Mouse (Mus musculus) ES-E14 (cell line): ENCODE data around the gene Yeats4. TPM values are rescaled to one million over a fixed set of nuclear protein-coding genes. Genes with fewer than 3 reads are reported as not detected.

Source experiments
- DNase-seq: peaks from one replicate; pipeline ENCODE4 v3.0.0-alpha.2; 2013; ENCODE audit warnings: low read depth, low spot score
- H3K27ac ChIP-seq: 2 replicates; pipeline ENCODE4 v1.5.1; 2012; ENCODE audit warnings: low read depth, mild to moderate bottlenecking, low read length, moderate library complexity, mixed read lengths; ENCODE audit not compliant: poor library complexity, insufficient read depth, severe bottlenecking
- H3K36me3 ChIP-seq: 2 replicates; pipeline ENCODE4 v1.6.1; 2012; ENCODE audit warnings: mild to moderate bottlenecking, low read length, moderate library complexity, mixed read lengths; ENCODE audit not compliant: control insufficient read depth, poor library complexity, insufficient read depth, severe bottlenecking
- H3K4me1 ChIP-seq, 2 experiments: fragments of 150-350 bp in 1 of 2; sonication (generic) in 1 of 2; 2 replicates each; pipeline ENCODE4 v1.6.1; 2012; ENCODE audit warnings: low read length in 2 of 2, mild to moderate bottlenecking in 1 of 2, mixed read lengths in 1 of 2; ENCODE audit not compliant: control insufficient read depth in 2 of 2, insufficient read depth in 2 of 2, poor library complexity in 1 of 2
- H3K4me3 ChIP-seq, 2 experiments: fragments of 150-350 bp in 1 of 2; sonication (generic) in 1 of 2; 2 replicates each; pipeline ENCODE4 v1.5.1; 2012; ENCODE audit warnings: low read length in 2 of 2, low read depth in 1 of 2, mild to moderate bottlenecking in 1 of 2, mixed read lengths in 1 of 2; ENCODE audit not compliant: insufficient read depth in 1 of 2, poor library complexity in 1 of 2, severe bottlenecking in 1 of 2
- H3K9ac ChIP-seq: 2 replicates; pipeline ENCODE4 v1.6.1; 2012; ENCODE audit warnings: low read depth, mild to moderate bottlenecking, low read length, mixed read lengths; ENCODE audit not compliant: poor library complexity, insufficient read depth, severe bottlenecking
- H3K9me3 ChIP-seq: fragments of 150-350 bp; sonication (generic); 2 replicates; pipeline ENCODE4 v1.6.1; 2012; ENCODE audit warnings: low read depth, mild to moderate bottlenecking, low read length; ENCODE audit not compliant: control insufficient read depth, insufficient read depth
- CHD2 ChIP-seq: IDR thresholded peaks from 2 replicates; pipeline ENCODE4 v1.6.1; 2014; ENCODE audit warnings: mild to moderate bottlenecking, low read depth, low read length, inconsistent platforms
- HCFC1 ChIP-seq: IDR thresholded peaks from 2 replicates; pipeline ENCODE4 v1.6.1; 2012; ENCODE audit warnings: low read length, inconsistent platforms, borderline replicate concordance; ENCODE audit not compliant: insufficient read depth
- MAFK ChIP-seq: IDR thresholded peaks from 2 replicates; pipeline ENCODE4 v1.6.1; 2014; ENCODE audit warnings: mild to moderate bottlenecking, low read depth, low read length, inconsistent platforms; ENCODE audit not compliant: insufficient read depth
- ZC3H11A ChIP-seq: IDR thresholded peaks from 2 replicates; pipeline ENCODE4 v1.6.1; 2012; ENCODE audit warnings: low read depth, mild to moderate bottlenecking, inconsistent platforms, low read length, borderline replicate concordance
- ZNF384 ChIP-seq: IDR thresholded peaks from 2 replicates; pipeline ENCODE4 v1.6.1; 2012; ENCODE audit warnings: low read depth, low read length, inconsistent platforms
- in situ Hi-C, 2 experiments: fragments of 600-800 bp; cut with MboI; formaldehyde crosslinking; loops; one replicate each; pipeline ENCODE4 v1.15.1; 2025; ENCODE audit warnings: low sequenced_read_pairs in 2 of 2, inconsistent platforms in 1 of 2; ENCODE audit not compliant: unreplicated experiment in 2 of 2
- total RNA-seq: library from RNA; depleted of rRNA; stranded (reverse); fragments of 300-350 nt; gene quantifications from 2 replicates; pipeline ENCODE4 v1.2.3, GENCODE M21; 2012

Yeats4 gene
- total RNA-seq, 1 experiment = 47.3 TPM

DNA sequence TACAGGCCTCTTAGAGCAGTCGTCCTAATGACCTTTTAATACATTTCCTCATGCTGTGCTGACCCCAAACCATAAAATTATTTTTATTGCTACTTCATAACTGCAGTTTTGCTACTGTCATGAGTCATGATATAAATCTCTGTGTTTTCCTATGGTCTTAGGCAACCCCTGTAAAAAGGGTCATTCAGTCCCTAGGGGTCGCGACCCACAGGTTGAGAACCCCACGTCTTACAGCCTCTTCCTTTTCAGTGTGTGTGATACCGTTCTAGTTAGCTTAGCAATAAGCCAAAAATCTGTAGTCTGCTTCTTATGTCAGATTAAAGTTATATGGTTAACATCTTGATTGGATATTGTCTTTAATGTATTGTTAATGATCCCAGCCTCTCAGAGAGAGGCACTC is 30.9 kb downstream of the Yeats4 start:
- in situ Hi-C loops = no loop called here
- Histone ChIP-seq H3K27ac (no peak overlapping the region), H3K9me3 (no peaks in the 10 kb centered on the region), H3K36me3 (no peaks in the 10 kb centered on the region), H3K4me1 (peaks cover 0 to 3% of the 10 kb centered on the region in 2 experiments; a peak in 1 of 4 replicates), H3K9ac (no peak overlapping the region), H3K4me3 (no peak overlapping the region)
- no peak for DNase-seq
- TF ChIP-seq CHD2 (peak; percentile 95), MAFK (no peak)

DNA sequence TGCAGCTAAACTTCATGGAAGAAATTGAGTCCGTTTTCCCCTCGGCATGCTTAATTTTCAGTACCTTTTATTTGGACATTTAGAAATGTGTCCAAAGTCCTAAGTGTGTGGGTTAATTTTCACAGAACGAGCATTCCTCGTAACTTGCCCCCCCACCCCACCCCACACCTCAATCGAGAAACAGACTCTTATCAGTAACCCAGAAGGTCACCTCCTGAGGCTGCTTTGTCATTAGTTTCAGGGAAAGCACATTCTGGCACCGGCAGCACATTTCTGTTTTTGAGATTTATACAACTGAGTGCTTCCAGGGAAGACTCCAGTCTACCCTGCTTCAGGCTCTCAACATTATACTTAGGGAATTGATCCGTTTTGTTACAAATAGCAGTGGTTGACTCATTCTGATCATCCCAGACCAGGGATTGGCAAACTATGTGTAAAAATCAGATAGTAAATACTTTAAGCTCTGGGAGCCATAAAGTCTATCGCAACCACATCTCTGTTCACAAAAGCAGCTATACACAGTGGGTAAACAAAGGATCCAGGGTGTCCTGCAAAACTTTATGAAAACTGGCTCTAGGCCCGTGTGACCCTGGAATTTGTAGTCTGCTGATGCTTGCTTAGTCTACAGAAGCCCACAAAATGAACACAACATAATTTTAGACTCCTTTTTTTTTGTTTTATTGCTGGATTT is 38.8 kb downstream of the Yeats4 start:
- H3K9ac ChIP-seq = no peak overlapping the region
- TF ChIP-seq ZC3H11A (no peak), MAFK (no peak), CHD2 (no peak)
- in situ Hi-C loops = no loop called here
- H3K9me3 ChIP-seq = no peaks in the 10 kb centered on the region
- H3K4me3 ChIP-seq = no peak overlapping the region
- no peak for DNase-seq
- no peaks in the 10 kb centered on the region; a peak in 1 of 4 replicates for H3K4me1 ChIP-seq
- H3K36me3 ChIP-seq = no peaks in the 10 kb centered on the region
- no peak overlapping the region for H3K27ac ChIP-seq

DNA sequence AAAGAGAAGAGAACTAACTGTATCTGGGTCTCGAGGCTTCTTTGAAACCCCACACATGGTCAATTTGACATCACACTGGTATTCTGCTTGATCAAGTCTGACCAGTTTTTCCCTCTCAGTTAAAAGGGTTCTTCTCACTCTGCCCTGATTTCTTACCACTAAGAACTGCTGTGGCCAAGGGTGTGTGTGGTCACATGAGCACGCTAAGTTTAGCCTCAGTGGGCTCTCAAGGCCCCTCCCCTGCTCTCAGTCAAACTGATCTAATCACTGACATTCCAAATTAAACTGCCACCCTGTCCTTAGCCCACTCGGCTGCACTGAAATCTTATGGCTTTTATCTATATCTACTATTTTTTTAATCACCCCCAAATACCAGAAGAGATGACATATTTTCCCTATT is 43.2 kb downstream of the Yeats4 start:
- Histone ChIP-seq H3K4me3 (no peak overlapping the region), H3K9ac (no peak overlapping the region), H3K4me1 (no peaks in the 10 kb centered on the region; a peak in 1 of 4 replicates), H3K27ac (no peak overlapping the region), H3K9me3 (no peaks in the 10 kb centered on the region), H3K36me3 (no peaks in the 10 kb centered on the region)
- DNase-seq = no peak
- TF ChIP-seq MAFK (no peak), ZC3H11A (no peak), HCFC1 (no peak), CHD2 (no peak), ZNF384 (no peak)
- in situ Hi-C loops = no loop called here

DNA sequence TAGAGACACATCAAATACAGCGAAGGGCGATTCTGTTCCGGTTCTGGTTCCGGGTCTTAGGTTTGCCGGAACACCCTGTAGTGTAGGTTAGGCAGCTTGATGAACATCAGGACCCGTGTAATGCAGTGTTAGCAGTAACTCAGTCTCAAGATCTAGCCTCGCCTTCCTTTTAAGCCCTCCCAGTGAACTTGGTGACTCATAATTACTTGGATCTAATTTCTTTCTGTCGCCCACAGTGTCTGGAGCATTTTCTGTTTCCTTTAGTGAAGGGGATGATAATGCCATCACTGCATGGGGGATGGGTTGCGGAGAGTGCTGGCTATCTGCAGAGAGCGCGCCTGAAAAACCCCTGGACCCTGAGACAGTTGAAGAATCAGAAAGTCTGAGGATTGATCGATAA is 49.7 kb downstream of the Yeats4 start:
- H3K27ac ChIP-seq = peak overlapping the region; percentile 46; the same call in 1 of the 2 replicates
- in situ Hi-C loops = no loop called here
- no peak for TF ChIP-seq ZNF384
- no peak for TF ChIP-seq HCFC1
- TF ChIP-seq ZC3H11A = no peak
- no peak for TF ChIP-seq CHD2
- TF ChIP-seq MAFK = no peak
- H3K4me3 ChIP-seq = peak overlapping the region; percentile 31 to 37
- peaks cover 0 to 9% of the 10 kb centered on the region in 2 experiments; a peak in 1 of 4 replicates for H3K4me1 ChIP-seq
- DNase-seq = no peak
- no peaks in the 10 kb centered on the region for H3K36me3 ChIP-seq
- H3K9ac ChIP-seq = peak overlapping the region; percentile 59
- no peaks in the 10 kb centered on the region for H3K9me3 ChIP-seq
